8 mouse cellular contexts compared by ENCODE assay signal in the genomic region with DNA sequence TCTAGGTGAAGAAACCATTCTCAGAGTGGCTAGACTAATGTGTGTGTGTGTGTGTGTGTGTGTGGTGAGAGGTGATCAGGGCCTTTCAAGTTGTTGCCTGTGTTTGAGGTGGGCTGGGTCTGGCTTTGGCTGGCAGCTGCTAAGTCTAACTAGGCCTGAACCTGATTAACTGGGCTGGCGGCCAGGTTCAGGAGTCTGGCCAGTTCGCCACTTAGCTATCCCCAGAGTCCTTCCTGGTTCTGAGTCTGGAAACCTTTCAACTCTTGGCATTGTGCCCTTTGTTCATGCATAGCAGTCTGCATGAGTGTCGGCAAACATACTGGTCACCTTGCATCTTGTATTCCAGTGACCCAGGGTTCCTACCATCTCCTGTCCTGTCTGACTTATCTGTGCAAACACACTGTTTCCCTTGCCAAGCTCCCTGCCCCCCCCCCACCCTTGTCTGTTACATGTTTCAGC. TPM values are rescaled to one million over a fixed set of nuclear protein-coding genes. Genes with fewer than 3 reads are reported as not detected.
DNase-seq lines count a peak whose midpoint lies in the region; ATAC-seq and TF ChIP-seq lines count a peak whose summit lies in the region.

No protein-coding gene starts in this region.

- no peak for ATAC-seq in midbrain, embryonic 11.5 days (ENCODE audit: low FRiP score)
- ATAC-seq in heart, postnatal 0 days (ENCODE audit: insufficient read depth, low read depth): peak; percentile 94

- no peaks in the 10 kb centered on the region for H3K4me1 ChIP-seq in midbrain, embryonic 11.5 days (ENCODE audit: control insufficient read depth, insufficient read depth, low read length)
- H3K4me1 ChIP-seq in midbrain, embryonic 10.5 days: no peaks in the 10 kb centered on the region
- H3K4me1 ChIP-seq in heart, postnatal 0 days (ENCODE audit: control insufficient read depth, insufficient read depth): peaks cover 4% of the 10 kb centered on the region
- H3K4me1 ChIP-seq in limb, embryonic 10.5 days: no peaks in the 10 kb centered on the region

- TF ChIP-seq CTCF in heart, postnatal 0 days (IDR thresholded peaks at IDR 0.05; ENCODE audit: low read depth): no peak
- TF ChIP-seq CTCF in layer of hippocampus, adult 2 months (conservative IDR thresholded peaks at IDR 0.05): no peak

- no peaks in the 10 kb centered on the region for H3K36me3 ChIP-seq in midbrain, embryonic 11.5 days (ENCODE audit: control insufficient read depth, insufficient read depth, low read length)
- no peaks in the 10 kb centered on the region for H3K36me3 ChIP-seq in midbrain, embryonic 10.5 days
- H3K36me3 ChIP-seq in heart, postnatal 0 days (replicated peaks; ENCODE audit: control insufficient read depth, insufficient read depth, low read length): 0 out of 2 replicates have a peak, but pooled peaks cover 3% of the 10 kb centered on the region
- H3K36me3 ChIP-seq in limb, embryonic 10.5 days: no peaks in the 10 kb centered on the region

- H3K9ac ChIP-seq in midbrain, embryonic 11.5 days (ENCODE audit: low read length): no peak overlapping the region
- H3K9ac ChIP-seq in heart, postnatal 0 days (replicated peaks; ENCODE audit: low read depth, low read length): no peak overlapping the region; the same call in 1 of the 2 replicates

- peak; percentile 28 for DNase-seq in midbrain, embryonic 11.5 days (ENCODE audit: low spot score, missing footprints)
- DNase-seq in midbrain, embryonic 10.5 days (ENCODE audit: low spot score): no peak
- peak; percentile 79 to 90 for DNase-seq in cerebellum, postnatal 25 days
- peak; percentile 96 for DNase-seq in heart, postnatal 0 days (ENCODE audit: low spot score)
- DNase-seq in limb, embryonic 10.5 days (ENCODE audit: low spot score): peak; percentile 23
- DNase-seq in ovary, postnatal 14 days (ENCODE audit: low spot score): peak; percentile 61
- DNase-seq in layer of hippocampus, adult 2 months (ENCODE audit: low spot score in 2 of 2): no peak
- DNase-seq in frontal cortex, adult 2 months (ENCODE audit: extremely low spot score in 1 of 2, low spot score in 1 of 2): no peak

- H3K27ac ChIP-seq in midbrain, embryonic 11.5 days (ENCODE audit: low read depth, low read length): no peak overlapping the region
- H3K27ac ChIP-seq in midbrain, embryonic 10.5 days (replicated peaks): no peak overlapping the region
- peak overlapping the region; percentile 54 for H3K27ac ChIP-seq in heart, postnatal 0 days (ENCODE audit: low read depth)
- no peak overlapping the region for H3K27ac ChIP-seq in limb, embryonic 10.5 days
- H3K27ac ChIP-seq in layer of hippocampus, adult 2 months: no peak overlapping the region

- no peaks in the 10 kb centered on the region for H3K9me3 ChIP-seq in midbrain, embryonic 11.5 days (ENCODE audit: control insufficient read depth, low read length)
- H3K9me3 ChIP-seq in midbrain, embryonic 10.5 days (replicated peaks): no peaks in the 10 kb centered on the region
- H3K9me3 ChIP-seq in heart, postnatal 0 days (replicated peaks; ENCODE audit: control insufficient read depth, low read length): no peaks in the 10 kb centered on the region
- no peaks in the 10 kb centered on the region for H3K9me3 ChIP-seq in limb, embryonic 10.5 days (replicated peaks)

- TF ChIP-seq EP300 in heart, postnatal 0 days (IDR thresholded peaks at IDR 0.05; ENCODE audit: low read depth): peak; percentile 92

- H3K4me2 ChIP-seq in midbrain, embryonic 11.5 days: no peak overlapping the region
- no peak overlapping the region for H3K4me2 ChIP-seq in heart, postnatal 0 days (ENCODE audit: low read depth, low read length)

- no peaks in the 10 kb centered on the region for H3K27me3 ChIP-seq in midbrain, embryonic 11.5 days (ENCODE audit: control insufficient read depth, insufficient read depth, low read length)
- no peaks in the 10 kb centered on the region for H3K27me3 ChIP-seq in midbrain, embryonic 10.5 days (ENCODE audit: low read depth, poor library complexity, severe bottlenecking)
- no peaks in the 10 kb centered on the region for H3K27me3 ChIP-seq in heart, postnatal 0 days (ENCODE audit: control insufficient read depth, insufficient read depth, low read length)
- no peaks in the 10 kb centered on the region for H3K27me3 ChIP-seq in limb, embryonic 10.5 days (ENCODE audit: low read depth, poor library complexity, severe bottlenecking)

- no peak overlapping the region for H3K4me3 ChIP-seq in midbrain, embryonic 11.5 days (ENCODE audit: low read depth, low read length)
- no peak overlapping the region for H3K4me3 ChIP-seq in midbrain, embryonic 10.5 days
- no peak overlapping the region for H3K4me3 ChIP-seq in heart, postnatal 0 days (ENCODE audit: low read depth, low read length)
- no peak overlapping the region for H3K4me3 ChIP-seq in limb, embryonic 10.5 days
- H3K4me3 ChIP-seq in layer of hippocampus, adult 2 months: no peak overlapping the region

- 87% methylated on average over 3 of the region's 3 CpGs for WGBS in midbrain, embryonic 11.5 days
- WGBS in midbrain, embryonic 10.5 days: 85% methylated on average over 3 of the region's 3 CpGs
- 9% methylated on average over 3 of the region's 3 CpGs for WGBS in heart, postnatal 0 days
- WGBS in limb, embryonic 10.5 days: 66% methylated on average over 3 of the region's 3 CpGs

RNA-seq across cellular contexts. Expression of a gene that starts 27.4 kb away (rescaled TPM):
- 13.7 and 14.2 TPM in 2 replicates for polyA plus RNA-seq in midbrain, embryonic 11.5 days (2014; fragmentation: Nextera tagmentation; extraction: Ambion mirVana)
- 10.3 and 10.8 TPM in 2 replicates for polyA plus RNA-seq in midbrain, embryonic 10.5 days (2016; fragmentation: Nextera tagmentation; extraction: Ambion mirVana)
- 51.1 and 62.5 TPM in 2 replicates for total RNA-seq in heart, postnatal 0 days (2014; rRNA removed; ENCODE audit: low replicate concordance)
- 39.6 and 40.6 TPM in 2 replicates for polyA plus RNA-seq in heart, postnatal 0 days (2015; fragmentation: Nextera tagmentation; extraction: Ambion mirVana)
- 16.2 and 21.3 TPM in 2 replicates for polyA plus RNA-seq in limb, embryonic 10.5 days (2016; fragmentation: Nextera tagmentation; extraction: Ambion mirVana)
- 10 to 100 TPM; 20.7 to 25.4 TPM for total RNA-seq in layer of hippocampus, adult 2 months (2021)
- polyA plus RNA-seq in frontal cortex, adult 2 months (2012; rRNA removed): 14.5 and 16.0 TPM in 2 replicates

RNA-seq across cellular contexts. Expression of a gene that starts 52.5 kb away (rescaled TPM):
- polyA plus RNA-seq in midbrain, embryonic 11.5 days (2014; fragmentation: Nextera tagmentation; extraction: Ambion mirVana): 21.9 and 26.0 TPM in 2 replicates
- polyA plus RNA-seq in midbrain, embryonic 10.5 days (2016; fragmentation: Nextera tagmentation; extraction: Ambion mirVana): 20.7 and 23.8 TPM in 2 replicates
- total RNA-seq in heart, postnatal 0 days (2014; rRNA removed; ENCODE audit: low replicate concordance): 63.9 and 78.7 TPM in 2 replicates
- 289 and 361 TPM in 2 replicates for polyA plus RNA-seq in heart, postnatal 0 days (2015; fragmentation: Nextera tagmentation; extraction: Ambion mirVana)
- polyA plus RNA-seq in limb, embryonic 10.5 days (2016; fragmentation: Nextera tagmentation; extraction: Ambion mirVana): 21.3 and 23.6 TPM in 2 replicates
- 10 to 100 TPM; 41.3 to 42.0 TPM for total RNA-seq in layer of hippocampus, adult 2 months (2021)
- 45.3 and 49.9 TPM in 2 replicates for polyA plus RNA-seq in frontal cortex, adult 2 months (2012; rRNA removed)

Comparison
In these comparisons a context has a peak if more than half of its experiments do, and no peak if none do; other contexts are left out.
1. DNase-seq: peak in midbrain, embryonic 11.5 days (single experiment), cerebellum, postnatal 25 days (2 of 2), heart, postnatal 0 days (single experiment), limb, embryonic 10.5 days (single experiment) and ovary, postnatal 14 days (single experiment); none in midbrain, embryonic 10.5 days (single experiment), layer of hippocampus, adult 2 months (0 of 2) and frontal cortex, adult 2 months (0 of 2).